Mouse (Mus musculus): Measurements from ENCODE around the gene Hcn3.
"Not testable (repeated sequence)": the region's sequence is repeated elsewhere in the genome, so short reads cannot be mapped to it uniquely, and the experiment has no call there.

Hcn3 gene

DNA sequence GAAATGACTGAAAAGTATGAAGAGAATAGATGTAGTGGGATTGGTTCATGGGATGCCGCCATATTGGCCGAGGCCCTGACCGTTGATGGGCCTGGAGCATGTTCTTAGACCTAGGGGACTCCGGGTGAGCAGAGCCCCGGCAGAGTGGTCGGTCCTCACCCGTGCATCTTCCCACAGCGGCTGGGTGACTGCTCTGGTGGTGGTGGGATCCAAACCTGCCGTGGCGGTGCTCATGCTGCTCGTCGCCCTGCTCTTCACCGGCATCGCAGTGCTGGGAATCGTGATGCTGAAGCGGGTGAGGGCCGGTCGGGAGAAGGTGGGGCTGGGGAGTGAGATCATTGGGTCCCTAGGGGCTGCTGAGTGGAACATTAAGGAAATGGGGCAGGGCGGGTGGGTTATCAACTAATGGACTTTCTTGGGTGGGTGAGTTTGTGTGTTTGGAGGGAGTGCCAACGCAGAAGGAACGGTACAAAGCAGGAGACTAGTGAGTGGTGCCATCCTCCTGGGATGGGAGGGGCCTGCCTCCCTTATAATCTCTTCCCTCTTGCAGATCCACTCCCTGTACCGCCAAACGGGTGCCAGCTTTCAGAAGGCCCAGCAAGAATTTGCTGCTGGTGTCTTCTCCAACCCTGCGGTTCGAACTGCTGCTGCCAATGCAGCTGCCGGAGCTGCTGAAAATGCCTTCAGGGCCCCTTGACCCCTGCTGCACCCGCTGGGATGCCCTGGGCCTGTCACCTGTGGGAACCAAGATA is 21.9 kb upstream of the Hcn3 start:
- no peak for DNase-seq (ENCODE audit: low read depth)

DNA sequence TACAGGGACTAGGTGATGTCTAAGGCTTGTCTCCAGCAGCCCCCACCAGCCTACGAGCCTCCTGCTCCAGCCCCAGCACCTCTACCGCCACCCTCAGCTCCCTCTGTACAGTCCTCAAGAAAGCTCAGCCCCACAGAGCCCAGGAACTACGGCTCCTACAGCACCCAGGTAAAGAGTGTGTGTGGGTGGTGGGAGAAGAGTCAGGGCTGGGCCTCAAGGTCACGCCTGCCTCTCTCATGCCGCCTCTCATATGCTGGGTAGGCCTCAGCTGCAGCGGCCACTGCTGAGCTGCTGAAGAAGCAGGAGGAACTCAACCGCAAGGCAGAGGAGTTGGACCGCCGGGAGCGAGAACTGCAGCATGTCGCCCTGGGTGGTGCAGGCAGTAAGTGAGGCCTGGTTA is 19.1 kb upstream of the Hcn3 start:
- DNase-seq (ENCODE audit: low read depth), result no peak

DNA sequence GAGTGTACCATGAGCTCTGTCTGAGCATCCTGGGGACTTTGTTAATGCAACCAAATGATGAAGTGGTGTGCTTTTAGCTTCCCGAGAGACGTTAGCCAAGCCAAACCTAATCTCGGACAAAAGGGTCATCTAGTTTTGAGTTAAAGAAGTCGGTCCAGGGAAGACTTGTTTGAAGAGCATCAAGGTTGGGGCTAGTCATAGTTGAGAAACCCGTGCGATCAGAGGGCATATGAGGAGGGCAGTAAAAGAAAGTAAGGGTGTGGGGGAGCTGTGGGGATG is 18.1 kb upstream of the Hcn3 start:
- DNase-seq (ENCODE audit: low read depth), result peak; percentile 47

DNA sequence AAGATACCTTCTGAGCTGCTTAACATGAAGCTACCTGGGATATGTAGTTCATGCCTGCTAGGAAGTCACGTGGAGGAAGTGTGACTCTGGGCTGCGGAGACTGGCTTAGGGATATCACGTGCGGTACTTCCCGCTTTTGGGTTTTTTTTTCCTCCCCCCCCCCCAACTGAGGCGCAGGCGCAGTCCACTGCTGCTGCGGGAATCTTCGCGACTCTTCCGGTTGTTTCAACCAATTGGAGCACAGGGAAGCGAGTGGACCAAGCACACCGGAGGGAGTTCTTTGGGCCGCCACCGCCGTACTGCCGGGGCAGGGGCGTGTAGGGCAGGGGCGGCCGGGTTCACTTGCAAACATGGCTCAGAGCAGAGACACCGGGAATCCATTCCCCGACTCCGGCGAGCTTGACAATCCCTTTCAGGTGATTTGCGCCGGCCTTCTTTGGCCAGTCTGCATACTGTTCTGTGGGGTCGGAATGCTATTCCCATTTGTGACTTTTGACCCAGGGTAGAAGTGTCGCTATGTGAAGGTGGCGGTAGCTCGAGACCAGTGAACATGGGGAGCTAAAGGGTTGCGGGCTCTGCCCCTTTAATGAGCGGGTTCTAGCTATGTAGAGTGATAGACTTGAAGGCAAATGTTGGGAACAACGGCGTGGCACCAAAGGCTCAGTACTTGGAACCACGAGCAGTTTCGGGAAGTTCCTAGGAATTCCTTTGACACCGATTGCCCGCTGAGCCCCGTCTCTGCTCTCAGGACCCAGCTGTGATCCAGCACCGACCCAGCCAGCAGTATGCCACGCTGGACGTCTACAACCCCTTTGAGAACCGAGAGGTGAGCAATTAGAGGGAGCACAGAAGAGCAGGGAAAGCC is 17.5 kb upstream of the Hcn3 start, which contains the start of gene Scamp3:
Gene Scamp3 (plus strand): TSS at position 232 of the 865 bp plus-strand sequence.
- peak; percentile 98 for DNase-seq (ENCODE audit: low read depth)

DNA sequence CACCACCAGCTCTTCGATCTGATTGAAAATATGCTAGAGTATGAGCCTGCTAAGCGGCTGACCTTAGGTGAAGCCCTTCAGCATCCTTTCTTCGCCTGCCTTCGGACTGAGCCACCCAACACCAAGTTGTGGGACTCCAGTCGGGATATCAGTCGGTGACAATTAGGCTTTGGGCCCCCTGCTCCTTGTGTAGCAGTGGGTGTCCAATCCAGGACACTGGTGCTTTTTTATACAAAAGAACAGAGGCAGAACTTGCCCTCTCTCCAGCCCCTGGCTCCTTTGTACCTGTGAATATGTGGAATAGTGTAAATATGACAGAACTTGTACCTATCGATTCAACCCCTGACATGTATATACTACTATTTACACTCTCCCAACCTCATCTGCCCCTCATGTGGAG is 16.4 kb upstream of the Hcn3 start:
- DNase-seq (ENCODE audit: low read depth), result no peak

DNA sequence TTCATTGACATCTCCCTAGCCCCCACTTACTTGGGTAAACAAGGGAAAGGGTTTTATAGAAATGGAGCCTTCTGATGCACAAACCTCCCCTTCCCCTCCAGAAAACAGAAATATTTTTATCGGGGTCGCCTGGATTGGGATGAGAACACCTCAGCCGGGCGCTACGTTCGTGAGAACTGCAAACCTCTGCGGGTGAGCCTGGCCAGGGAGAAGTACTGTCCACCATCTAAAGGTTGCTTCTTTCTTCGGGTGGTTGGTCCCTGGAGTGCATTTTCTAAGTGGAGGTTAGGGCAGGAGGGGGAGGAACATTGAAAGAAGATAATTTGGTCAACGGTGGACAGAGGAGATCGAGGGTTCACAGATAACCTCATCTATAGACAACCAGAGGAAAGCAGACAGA is 15.5 kb upstream of the Hcn3 start:
- DNase-seq (ENCODE audit: low read depth), result no peak

DNA sequence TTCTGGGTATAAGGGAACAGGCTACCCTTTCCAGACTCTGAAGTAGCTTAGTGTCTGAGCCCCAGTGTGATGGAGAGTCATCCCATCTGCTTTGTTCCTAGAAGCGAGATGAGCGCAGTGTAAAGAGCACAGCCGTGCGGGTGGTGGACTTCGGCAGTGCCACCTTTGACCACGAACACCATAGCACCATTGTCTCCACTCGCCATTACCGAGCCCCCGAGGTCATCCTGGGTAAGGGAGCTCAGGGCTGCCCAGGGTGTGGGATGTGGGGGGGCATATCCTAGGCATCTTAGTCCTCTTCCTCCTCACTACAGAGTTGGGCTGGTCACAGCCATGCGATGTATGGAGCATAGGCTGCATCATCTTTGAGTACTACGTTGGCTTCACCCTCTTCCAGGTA is 14.8 kb upstream of the Hcn3 start:
- no peak for DNase-seq (ENCODE audit: low read depth)

DNA sequence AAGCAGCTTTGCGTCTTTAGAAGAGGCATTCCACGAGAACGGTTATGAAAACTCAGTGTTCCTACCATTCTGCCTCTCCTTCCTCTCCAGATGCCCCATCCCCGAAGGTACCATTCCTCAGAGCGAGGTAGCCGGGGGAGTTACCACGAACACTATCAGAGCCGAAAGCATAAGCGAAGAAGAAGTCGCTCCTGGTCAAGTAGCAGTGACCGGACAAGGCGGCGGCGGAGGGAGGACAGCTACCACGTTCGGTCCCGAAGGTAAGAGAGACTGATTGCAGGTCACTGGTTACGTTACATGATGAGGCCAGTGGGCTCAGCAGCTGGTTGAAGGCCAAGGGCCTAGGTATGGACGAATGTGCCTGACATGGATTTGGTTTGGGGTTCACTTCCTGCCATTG is 6.9 kb upstream of the Hcn3 start:
- no peak for DNase-seq (ENCODE audit: low read depth)

DNA sequence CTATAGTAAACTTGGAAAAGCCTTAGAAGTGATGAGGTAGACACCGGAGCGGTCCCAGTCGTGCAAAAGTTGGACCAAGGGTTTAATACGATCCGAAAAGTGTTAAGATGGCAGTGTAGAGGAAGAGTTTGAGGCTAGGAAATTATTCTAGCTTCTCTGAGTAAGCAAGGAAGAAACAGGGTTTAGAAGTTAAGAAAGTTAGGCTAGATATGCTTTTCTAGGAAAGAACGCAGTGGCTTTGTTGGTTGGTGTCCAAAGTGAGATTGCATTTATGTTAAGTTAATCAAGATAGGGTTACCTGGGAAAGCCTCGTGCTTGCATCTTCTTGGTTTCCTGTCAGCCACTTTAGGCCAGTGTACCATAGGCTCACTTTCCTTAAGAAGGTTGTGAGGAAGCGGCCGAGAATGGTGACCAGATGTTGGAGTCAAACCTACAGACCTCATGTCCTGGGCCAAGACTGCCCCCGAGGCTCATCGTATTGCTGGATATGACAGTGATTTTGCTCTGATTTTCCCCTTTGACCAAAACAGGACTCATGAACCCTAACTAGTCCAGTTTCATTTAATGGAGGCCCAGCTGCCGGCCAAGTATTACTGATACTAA is 5.4 kb upstream of the Hcn3 start:
- peak; percentile 38 for DNase-seq (ENCODE audit: low read depth)

DNA sequence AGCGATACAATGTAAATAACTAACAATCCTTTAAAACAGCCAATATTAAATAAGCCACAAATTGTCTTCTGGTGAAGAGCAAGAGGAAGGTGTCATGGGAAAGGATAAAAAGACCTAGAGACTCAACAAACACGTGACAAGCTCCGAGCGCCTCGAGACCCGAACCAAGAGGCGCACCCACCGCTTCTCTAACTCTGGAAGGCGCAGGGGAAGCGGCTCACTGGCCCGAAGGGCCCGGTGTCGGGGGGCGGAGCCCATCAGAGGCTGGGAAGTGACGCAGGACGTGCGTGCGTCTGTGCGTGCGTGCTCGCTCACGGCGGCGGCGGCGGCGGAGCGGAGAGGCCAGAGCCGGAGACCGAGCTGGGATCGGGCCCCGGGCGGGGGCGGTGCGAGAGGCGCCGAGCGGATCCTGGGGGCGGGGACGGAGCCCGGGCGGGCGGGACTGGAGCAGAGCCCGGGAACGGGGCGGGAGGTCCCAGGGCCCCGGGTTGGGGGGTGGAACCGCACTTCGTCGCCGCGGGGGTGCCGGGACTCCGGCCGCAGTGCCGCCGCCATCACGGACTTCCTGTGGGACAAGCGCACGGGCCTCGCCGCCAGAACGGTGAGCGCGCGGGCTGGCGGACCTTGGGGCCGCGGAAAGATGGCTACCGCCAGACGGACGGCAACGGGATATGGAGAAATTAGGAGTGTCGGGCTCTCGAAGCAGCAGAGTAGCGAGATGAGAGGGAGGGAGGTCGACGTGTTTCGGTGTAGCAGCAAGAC is 4.7 kb upstream of the Hcn3 start, which contains the start of gene Clk2:
Gene Clk2 (plus strand): TSS at position 290 of the 762 bp plus-strand sequence.
- DNase-seq (ENCODE audit: low read depth), result peak; percentile 92

DNA sequence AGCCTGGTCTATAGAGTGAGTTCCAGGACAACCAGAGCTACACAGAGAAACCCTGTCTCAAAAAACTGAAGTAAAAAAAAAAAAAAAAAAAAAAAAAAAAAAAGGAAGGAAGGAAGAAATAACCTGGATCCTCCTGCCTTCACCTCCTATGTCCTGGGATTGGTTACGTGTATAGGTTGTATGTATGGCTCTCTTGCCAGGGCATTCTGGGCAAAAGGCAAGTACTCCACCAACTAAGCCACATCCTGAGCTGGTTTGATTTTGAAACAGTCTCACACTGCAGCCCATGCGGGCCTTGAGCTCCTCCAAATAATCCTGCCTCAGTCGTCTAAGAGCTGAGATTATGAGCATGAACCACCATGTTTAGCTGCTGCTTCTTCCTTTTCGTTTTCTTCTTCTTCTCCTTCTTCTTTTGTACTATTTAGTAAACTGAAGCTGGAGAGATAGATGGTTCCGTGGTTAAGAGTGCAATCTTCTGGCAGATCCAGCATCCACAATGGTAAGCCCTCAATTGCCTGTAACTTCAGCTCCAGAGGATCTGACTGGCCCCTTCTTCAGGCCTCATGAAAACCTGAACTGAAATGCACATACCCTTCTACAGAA is 3.7 kb upstream of the Hcn3 start:
- peak; percentile 75 for DNase-seq (ENCODE audit: low read depth)

DNA sequence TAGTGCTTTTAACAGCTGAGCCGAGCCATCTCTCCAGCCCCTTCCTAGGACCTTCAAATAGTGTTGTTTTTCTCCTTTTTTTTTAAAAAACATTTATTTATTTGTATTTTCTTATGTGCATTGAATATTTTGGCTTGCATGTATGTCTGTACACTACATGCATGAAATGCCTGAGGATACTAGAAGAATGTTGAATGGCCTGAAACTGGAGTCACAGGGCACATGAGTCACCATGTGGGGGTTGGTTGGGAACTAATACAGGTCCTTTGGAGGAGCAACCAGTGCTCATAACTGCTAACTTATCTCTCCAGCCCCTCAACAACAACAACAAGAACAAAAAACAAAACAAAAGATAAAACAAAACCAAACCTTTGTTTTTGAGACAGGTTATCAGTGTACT is 3.1 kb upstream of the Hcn3 start:
- DNase-seq (ENCODE audit: low read depth), result peak; percentile 51

DNA sequence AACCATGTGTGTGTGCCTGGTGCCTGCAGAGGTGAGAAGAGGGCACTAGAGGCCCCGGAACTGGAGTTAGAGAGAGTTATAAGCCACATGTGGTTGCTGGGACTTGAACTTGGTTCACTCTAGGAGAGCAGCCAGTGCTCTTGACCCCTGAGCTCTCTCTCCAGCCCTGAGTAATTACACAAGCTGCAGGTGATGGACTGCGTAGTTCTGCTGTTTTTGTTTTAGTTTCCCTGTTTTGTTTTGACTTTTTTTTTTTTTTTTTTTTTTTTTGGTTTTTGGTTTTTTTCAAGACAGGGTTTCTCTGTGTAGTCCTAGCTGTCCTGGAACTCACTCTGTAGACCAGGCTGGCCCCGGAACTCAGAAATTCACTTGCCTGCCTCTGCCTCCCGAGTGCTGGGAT is 1.8 kb upstream of the Hcn3 start:
- DNase-seq (ENCODE audit: low read depth), result no peak

DNA sequence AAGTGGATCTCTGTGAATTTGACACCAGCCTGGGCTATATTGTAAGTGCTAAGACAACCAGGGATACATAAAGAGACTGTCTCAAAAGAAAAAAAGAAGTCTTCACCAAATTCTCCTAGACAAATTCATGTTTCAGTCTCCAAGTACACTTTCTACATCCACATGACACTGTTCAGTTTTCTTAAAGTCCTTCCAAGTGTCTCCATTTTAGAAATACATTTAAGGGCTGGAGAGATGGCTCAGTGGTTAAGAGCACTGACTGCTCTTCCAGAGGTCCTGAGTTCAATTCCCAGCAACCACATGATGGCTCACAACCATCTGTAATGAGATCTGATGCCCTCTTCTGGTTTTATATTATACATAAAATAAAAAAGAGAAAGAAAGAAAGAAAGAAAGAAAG is 1.2 kb upstream of the Hcn3 start:
- not testable (repeated sequence) for DNase-seq (ENCODE audit: low read depth)

DNA sequence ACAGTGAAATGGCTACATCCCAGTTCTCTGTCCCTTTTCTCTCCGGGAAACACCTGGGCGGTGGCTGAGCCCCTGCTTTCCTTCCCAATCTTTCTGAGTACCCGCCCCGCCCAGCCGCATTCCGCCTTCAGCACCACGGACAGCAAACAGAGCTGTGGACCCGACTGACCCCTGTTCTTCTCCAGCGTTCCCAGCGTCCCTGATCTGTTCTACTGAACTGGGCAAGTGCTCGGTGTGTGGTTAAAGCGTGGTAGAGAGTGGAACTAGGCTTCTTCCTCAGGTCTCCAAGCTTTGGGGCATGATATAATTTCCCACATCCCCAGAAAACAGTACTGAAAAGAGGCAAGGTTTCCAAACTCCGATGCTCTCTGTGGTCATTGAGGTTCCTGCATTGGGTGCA is 785 bp downstream of the Hcn3 start:
- peak; percentile 48 for DNase-seq (ENCODE audit: low read depth)

DNA sequence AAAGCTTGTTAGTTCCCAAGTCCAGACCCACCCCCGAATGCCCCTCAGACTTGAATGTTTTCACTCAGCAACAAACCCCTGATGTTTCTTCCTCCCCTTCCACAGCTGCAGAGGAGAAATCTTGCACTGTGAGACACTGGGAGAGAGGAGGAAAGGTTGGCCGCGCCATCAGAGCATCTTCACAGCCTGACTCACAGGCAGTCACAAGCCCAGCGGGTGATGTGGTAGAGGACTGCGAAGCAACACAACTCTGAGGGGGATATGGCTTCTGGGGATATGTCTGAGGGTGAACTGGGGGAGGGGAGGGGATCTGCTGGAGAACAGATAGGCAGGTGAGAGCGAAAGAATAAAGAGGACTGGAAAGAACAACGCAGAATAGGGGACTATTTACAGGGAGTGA is 1.3 kb downstream of the Hcn3 start:
- no peak for DNase-seq (ENCODE audit: low read depth)

DNA sequence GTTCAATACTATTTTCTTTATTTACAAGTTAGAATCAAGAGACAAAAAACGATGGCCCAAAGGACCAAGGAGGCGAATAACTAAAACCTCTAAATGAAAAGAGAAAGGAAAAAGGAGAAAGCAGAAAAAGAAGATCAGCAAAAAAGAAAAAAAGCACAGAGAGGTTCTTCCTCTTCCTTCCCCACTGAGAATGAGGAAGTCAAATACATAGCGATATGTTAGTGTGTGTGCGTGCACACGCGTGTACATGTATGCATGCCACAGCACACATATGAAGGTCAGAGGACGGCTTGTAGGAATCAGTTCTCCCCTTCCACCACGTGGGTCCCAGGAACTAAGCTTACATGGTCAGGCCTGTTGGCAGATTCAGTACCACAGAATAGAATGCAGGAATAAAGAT is 3.0 kb downstream of the Hcn3 start:
- no peak for DNase-seq (ENCODE audit: low read depth)

DNA sequence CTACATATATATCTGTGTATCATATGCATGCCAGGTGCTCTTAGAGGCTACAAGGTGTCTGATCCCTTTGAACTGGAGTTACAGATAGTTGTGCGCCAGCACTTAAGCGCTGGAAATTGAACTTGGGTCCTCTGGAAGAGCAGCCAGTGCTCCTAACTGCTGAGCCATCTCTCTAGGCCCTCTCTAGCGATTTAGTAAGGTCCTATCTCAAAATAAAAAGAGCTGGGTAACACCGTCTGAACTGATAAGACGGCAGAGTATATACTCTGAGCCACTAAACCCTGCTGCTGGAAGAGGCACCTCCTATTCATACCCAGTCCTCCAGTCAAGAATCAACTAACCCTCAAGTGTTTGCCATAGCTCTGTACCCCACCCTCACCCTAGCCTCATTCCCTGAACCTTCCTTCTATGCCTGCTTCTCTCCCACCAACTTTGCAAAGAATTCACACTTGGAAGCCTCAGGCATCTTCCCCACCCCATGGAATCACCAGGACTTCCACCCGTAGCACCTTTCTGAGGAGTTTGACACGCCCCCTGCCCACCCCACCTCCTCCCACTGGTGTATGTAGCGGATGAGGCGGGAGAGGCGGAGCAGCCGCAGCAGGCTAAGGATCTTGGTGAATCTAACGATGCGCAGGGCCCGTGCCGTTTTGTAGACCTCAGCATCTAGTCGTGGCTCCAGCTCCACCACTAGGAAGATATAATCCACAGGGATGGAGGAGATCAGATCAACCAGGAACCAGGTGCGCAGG is 7.7 kb downstream of the Hcn3 start:
- DNase-seq (ENCODE audit: low read depth), result no peak

DNA sequence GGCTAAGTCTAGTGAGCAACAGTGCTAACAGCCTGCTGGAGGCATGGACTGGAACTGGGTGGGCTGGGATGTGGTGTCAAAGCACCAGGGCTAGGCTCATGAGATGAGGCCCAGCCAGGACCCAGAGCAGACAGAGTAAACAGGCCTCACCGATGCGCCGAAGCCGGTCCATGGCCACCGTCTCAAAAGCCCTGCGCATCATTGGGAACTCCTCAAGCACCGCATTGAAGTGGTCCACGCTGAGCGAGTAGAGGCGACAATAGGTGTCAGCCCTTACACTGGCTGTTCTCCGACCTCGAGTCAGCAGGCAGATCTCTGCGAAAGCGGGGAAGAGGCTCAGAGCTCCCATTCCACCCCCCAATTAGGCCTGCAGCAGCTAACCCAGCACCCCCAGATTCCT is 11.4 kb downstream of the Hcn3 start:
- DNase-seq (ENCODE audit: low read depth), result no peak

DNA sequence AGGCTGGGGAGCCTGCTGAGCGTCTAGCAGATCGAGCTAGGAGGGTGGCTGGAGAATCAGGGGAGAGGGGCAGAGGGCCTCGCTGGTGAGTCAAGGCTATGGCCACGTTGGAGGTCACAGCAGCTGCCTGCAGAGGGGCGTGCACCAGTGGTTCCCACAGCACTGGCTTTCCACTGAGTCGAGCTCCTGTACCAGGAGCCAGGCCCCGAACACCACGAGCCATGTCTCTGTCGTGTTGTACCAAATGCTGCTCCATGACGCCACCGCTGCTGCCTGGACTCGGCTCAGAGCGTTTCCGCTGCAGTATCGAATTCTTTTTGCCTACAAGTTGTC is 12.1 kb downstream of the Hcn3 start:
- no peak for DNase-seq (ENCODE audit: low read depth)

Measured in 416B (cell line).